Mouse (Mus musculus) forebrain, embryonic 15.5 days (tissue): Measurements from ENCODE around the gene Rps25. TPM values are rescaled to one million over a fixed set of nuclear protein-coding genes. Genes with fewer than 3 reads are reported as not detected.
"Not testable (repeated sequence)": the region's sequence is repeated elsewhere in the genome, so short reads cannot be mapped to it uniquely, and the experiment has no call there.

Source experiments
- ATAC-seq: fragments of 200-750 bp; cut with Nextera tagmentation; replicated peaks from 2 replicates; pipeline ENCODE4 v1.8.0; 2017; ENCODE audit warnings: mild to moderate bottlenecking, moderate TSS enrichment, moderate library complexity
- H3K27ac ChIP-seq: fragments of 300-500 bp; sonication (generic); replicated peaks from 2 replicates; pipeline ENCODE4 v1.5.1; 2015; ENCODE audit warnings: mild to moderate bottlenecking, inconsistent platforms
- H3K27me3 ChIP-seq: fragments of 300-500 bp; sonication (generic); 2 replicates; pipeline ENCODE4 v1.6.1; 2015; ENCODE audit warnings: inconsistent platforms
- H3K36me3 ChIP-seq: fragments of 300-500 bp; sonication (generic); 2 replicates; pipeline ENCODE4 v1.6.1; 2015; ENCODE audit warnings: mild to moderate bottlenecking, inconsistent platforms
- H3K4me1 ChIP-seq: fragments of 300-500 bp; sonication (generic); 2 replicates; pipeline ENCODE4 v1.6.1; 2015; ENCODE audit warnings: inconsistent platforms
- H3K4me2 ChIP-seq: fragments of 300-500 bp; sonication (generic); replicated peaks from 2 replicates; pipeline ENCODE4 v1.6.1; 2015; ENCODE audit warnings: mild to moderate bottlenecking, inconsistent platforms
- H3K4me3 ChIP-seq: fragments of 300-500 bp; sonication (generic); 2 replicates; pipeline ENCODE4 v1.5.1; 2015; ENCODE audit warnings: mild to moderate bottlenecking, inconsistent platforms
- H3K9ac ChIP-seq: fragments of 300-500 bp; sonication (generic); replicated peaks from 2 replicates; pipeline ENCODE4 v1.6.1; 2015; ENCODE audit warnings: mild to moderate bottlenecking, inconsistent platforms
- H3K9me3 ChIP-seq: fragments of 300-500 bp; sonication (generic); 2 replicates; pipeline ENCODE4 v1.6.1; 2016; ENCODE audit warnings: inconsistent platforms
- WGBS: fragments of 180-500 bp; shearing (Covaris S2); methylation state at CpG from one replicate; pipeline ENCODE4 v1.1.7; 2015; ENCODE audit warnings: mixed read lengths; 5-methylcytosine and 5-hydroxymethylcytosine counted together
- polyA plus RNA-seq: library from polyadenylated mRNA; unstranded; fragments of >200 nt; fragmentation: Nextera tagmentation; extraction: Ambion mirVana; gene quantifications from 2 replicates; pipeline ENCODE4 v1.2.1, GENCODE M21; 2015

Gene Rps25
- polyA plus RNA-seq, 1 experiment from 2014 or later, result 1,070 TPM

DNA sequence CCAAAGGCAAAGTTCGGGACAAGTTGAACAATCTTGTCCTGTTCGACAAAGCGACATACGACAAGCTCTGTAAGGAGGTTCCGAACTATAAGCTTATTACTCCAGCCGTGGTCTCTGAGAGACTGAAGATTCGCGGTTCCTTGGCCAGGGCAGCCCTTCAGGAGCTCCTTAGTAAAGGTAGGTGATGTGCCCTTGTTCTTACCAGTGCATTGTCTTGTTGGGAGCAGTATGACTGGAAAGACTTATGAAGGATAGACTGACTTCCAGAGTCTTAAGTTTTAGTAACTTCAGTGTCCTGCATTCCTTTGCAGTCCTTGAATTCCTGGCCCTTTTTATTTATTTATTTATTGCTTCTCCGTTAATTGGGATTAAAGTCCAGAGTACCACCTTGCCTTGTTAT, 1.8 kb downstream of the Rps25 start:
- WGBS, result 80% methylated on average over 9 of the region's 9 CpGs
- H3K27ac ChIP-seq, ATAC-seq, H3K9me3 ChIP-seq, H3K27me3 ChIP-seq, H3K9ac ChIP-seq: not testable (repeated sequence)
- H3K4me2 ChIP-seq, result peak overlapping the region; percentile 68
- H3K36me3 ChIP-seq, result peaks cover 68% of the 10 kb centered on the region
- peaks cover 26% of the 10 kb centered on the region for H3K4me1 ChIP-seq
- peak overlapping the region; percentile 83 for H3K4me3 ChIP-seq

DNA sequence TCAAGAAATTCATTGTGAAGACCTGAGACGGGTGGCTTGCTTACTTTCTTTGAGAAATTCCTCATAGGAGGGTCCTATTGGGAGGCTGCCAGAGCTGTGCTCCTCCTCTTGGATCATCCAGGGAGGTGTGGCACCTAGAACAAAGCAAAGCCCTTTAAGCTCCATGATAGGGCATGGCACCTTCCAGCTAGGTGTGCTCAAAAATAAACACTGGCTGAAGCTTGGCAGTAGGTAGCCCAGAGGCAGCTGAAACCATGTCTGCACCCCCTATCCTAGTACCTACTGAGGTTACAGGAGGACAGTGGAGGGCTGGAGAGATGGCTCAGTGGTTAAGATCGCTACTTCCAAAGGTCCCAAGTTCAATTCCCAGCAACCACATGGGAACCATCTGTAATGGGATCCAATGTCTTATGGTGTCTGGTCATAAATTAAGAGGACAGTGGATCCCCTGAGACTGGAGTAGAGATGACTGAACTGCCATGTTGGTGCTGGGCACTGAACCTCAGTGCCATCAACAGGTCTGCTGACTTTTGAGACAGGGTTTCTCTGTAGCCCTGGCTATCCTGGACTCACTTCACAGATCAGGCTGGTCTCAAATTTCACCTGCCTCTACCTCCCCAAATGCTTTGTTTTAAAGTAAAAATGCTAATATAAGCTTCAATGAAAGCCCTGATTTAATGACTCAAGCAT, 3.9 kb downstream of the Rps25 start:
- Histone ChIP-seq H3K36me3 (peaks cover 53% of the 10 kb centered on the region), H3K4me2 (no peak overlapping the region), H3K4me3 (no peak overlapping the region), H3K9ac (no peak overlapping the region), H3K27ac (no peak overlapping the region), H3K9me3 (no peaks in the 10 kb centered on the region), H3K27me3 (no peaks in the 10 kb centered on the region), H3K4me1 (peaks cover 18% of the 10 kb centered on the region)
- WGBS, result 79% methylated on average over 2 of the region's 2 CpGs
- ATAC-seq, result no peak

DNA sequence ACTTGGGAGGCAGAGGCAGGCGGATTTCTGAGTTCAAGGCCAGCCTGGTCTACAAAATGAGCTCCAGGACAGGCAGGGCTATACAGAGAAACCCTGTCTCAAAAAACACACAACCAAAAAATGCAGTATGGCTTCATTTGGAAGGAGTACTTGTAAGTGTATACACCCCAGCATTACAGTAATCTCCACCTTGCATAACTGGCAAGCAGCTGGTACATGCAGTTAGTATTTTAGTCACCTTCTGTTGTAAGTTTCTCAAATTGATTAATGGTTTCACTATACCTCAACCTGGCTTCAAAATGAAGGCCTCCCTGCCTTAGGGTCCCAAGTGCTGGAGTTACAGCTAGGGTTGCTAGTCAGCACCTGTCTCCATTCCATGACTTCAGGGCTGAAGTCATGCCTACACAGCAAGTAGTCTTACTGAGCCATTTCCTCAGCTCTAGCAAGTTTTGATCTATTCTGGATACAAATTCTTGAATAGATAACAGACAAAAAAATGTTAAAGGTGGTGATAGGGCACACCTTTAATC, 4.7 kb downstream of the Rps25 start:
- Histone ChIP-seq H3K4me1 (peaks cover 16% of the 10 kb centered on the region), H3K27ac (no peak overlapping the region), H3K36me3 (peaks cover 53% of the 10 kb centered on the region)

DNA sequence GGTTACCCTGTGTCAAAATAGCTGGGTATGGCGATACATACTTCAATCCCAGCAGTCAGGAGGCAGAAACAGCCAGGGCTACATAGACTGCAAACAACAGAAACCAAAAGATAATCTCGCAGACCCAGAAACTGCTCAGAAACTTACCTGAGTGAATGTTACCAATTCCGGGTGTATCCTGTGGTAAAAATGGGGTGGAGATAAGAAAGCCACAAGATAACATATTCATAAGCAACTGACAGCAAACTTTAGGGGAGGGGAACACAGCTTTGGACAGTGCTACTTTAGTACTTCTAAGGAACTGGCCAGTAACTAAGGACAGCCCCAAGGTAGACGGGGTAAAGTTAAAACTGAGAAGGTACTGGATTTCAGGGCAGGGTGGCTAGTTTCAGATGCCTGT, 5.4 kb downstream of the Rps25 start:
- Histone ChIP-seq H3K4me2 (no peak overlapping the region), H3K36me3 (peaks cover 53% of the 10 kb centered on the region), H3K4me3 (no peak overlapping the region), H3K27ac (no peak overlapping the region), H3K9ac (no peak overlapping the region), H3K9me3 (no peaks in the 10 kb centered on the region), H3K4me1 (peaks cover 20% of the 10 kb centered on the region), H3K27me3 (no peaks in the 10 kb centered on the region)
- ATAC-seq, result no peak
- WGBS, result 87% methylated on average over 4 of the region's 4 CpGs

More for the DNA sequence above, 4.7 kb downstream of the Rps25 start:
- H3K4me2 ChIP-seq, result no peak overlapping the region
- H3K9ac ChIP-seq, result no peak overlapping the region
- H3K9me3 ChIP-seq, result no peaks in the 10 kb centered on the region
- no peaks in the 10 kb centered on the region for H3K27me3 ChIP-seq
- no peak for ATAC-seq
- H3K4me3 ChIP-seq, result no peak overlapping the region
- 80% methylated on average over 1 of the region's 1 CpGs for WGBS

DNA sequence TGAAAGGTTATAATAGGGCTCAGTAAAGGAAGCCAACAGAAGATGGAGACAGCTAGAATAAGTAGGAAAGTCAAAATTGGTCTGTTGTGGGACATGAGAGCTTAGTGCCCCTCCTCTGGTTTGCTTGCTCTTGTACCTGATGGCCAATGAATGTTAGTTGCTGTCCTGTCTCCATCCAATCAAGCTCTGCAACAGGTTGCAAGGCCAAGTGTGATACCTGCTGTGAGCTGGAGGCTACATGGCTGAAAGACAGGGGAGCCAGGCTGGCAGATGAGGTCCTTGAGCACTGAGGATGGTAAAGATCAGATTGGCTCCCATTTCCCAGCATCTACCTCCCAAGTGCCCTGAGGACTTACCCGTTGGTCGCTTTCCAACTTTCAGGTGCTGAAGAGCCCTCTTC, 5.8 kb downstream of the Rps25 start:
- H3K27me3 ChIP-seq, result no peaks in the 10 kb centered on the region
- ATAC-seq, result no peak
- H3K36me3 ChIP-seq, result peaks cover 53% of the 10 kb centered on the region
- H3K4me2 ChIP-seq, result no peak overlapping the region
- no peak overlapping the region for H3K4me3 ChIP-seq
- peaks cover 23% of the 10 kb centered on the region for H3K4me1 ChIP-seq
- no peak overlapping the region for H3K9ac ChIP-seq
- no peaks in the 10 kb centered on the region for H3K9me3 ChIP-seq
- no peak overlapping the region for H3K27ac ChIP-seq
- WGBS, result 83% methylated on average over 2 of the region's 2 CpGs

DNA sequence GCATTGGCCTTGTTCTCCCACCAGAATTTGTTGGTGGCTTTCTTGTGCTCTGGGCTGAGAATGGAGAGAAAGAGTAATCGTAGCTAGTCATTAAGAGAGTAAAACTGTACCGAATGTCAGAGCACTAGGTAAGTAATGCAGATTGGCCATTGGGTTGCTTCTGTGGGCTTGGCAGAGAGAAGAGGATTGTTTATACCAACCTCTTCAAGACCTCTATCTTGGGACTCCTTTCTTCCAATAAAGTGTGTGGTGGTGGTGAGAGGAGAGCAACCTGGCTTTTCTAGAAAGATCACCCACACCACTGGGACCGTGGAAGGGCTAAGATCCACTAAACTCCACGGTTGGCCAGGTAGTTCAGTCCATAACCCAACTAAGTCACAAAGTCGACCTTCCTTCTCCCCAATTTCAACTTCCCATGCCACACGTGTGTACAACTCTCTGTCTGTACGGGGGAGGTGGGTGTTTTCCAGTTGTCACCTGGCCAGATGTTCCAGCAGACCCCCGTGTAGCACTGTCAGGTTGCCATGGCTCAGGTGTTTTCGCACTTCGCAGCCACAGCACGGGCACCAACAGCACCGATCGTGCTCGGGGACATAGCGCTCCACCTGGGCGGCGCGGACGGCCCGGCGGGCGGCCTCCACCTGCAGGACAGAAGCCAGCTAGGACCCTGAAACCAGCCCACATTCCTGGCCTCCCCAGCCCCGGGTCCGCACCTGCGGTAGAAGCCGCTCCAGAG, 10.4 kb downstream of the Rps25 start:
- Histone ChIP-seq H3K27ac (peak overlapping the region; percentile 87), H3K27me3 (no peaks in the 10 kb centered on the region), H3K4me1 (peaks cover 12% of the 10 kb centered on the region), H3K36me3 (peaks cover 17% of the 10 kb centered on the region), H3K4me2 (peak overlapping the region; percentile 74), H3K4me3 (peak overlapping the region; percentile 65), H3K9me3 (no peaks in the 10 kb centered on the region), H3K9ac (peak overlapping the region; percentile 74)
- peak; percentile 65; the same call in 1 of the 2 replicates for ATAC-seq
- WGBS, result 7% methylated on average over 26 of the region's 26 CpGs

DNA sequence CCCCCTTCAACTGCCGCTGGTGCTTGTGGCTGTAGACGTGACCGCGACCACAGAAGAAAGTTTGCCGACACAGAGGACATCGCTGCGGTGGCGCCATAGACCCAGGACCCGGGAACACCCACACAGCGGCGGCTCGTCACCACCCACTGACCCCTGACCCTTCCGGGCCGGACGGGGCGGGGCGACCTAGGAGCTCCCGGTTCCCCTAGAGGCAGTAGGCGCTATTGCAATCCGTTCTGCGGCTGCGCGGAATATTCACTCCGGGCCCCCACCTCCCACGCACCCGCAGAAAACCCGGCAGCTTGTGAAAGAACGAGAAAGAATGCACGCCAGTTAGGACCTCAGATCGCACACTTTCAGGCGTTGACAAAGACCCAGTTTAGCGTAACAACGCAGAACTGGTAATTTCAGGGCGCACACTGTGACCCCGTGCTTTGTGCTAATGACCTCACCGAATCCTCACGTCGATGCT, 11.0 kb downstream of the Rps25 start:
- Histone ChIP-seq H3K9ac (peak overlapping the region; percentile 74), H3K36me3 (peaks cover 11% of the 10 kb centered on the region), H3K4me3 (peak overlapping the region; percentile 65), H3K9me3 (no peaks in the 10 kb centered on the region), H3K27me3 (no peaks in the 10 kb centered on the region), H3K4me1 (peaks cover 12% of the 10 kb centered on the region), H3K4me2 (peak overlapping the region; percentile 74), H3K27ac (peak overlapping the region; percentile 87)
- peak; percentile 90 for ATAC-seq
- under 1% methylated on average over 38 of the region's 38 CpGs for WGBS

DNA sequence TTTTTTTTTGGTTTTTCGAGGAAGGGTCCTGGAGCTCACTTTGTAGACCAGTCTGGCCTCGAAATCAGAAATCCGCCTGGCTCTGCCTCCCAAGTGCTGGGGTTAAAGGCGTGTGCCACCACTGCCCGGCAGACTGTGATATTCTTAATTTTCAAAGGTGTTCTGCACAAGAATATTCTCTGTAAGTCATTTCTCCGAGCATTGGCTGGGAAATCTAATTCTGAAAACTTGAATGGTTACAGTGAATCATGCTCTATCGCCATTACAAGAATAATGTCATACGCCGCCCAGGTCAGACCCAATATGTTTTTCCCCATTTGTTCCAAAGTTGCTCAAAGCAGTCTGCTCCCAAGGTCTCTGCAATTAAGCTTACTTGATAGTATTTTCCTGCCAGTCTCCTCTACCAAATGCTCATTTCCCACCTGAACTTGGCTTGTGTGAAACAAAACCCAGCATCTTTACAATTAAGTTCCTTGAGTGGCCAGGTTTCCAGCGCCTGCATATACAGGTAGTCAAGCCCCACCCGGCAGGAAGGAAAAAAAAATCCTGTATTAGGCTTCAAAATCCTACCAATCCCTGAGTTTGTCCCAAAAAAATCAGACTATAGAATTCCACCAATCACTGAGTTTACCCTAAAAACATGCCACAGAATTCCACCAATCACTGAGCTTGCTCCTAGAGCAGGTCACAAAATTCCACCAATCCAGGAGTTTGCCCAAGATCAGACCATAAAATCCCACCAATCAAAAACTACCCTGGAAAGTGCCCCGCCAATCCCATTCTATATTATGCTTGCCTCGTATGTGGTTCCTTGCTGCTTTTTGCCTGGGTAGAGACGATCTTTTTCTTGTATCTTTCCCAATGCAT, 11.8 kb downstream of the Rps25 start, which contains the start of gene Ccdc84:
Gene Ccdc84 (minus strand): TSS at position 51 of the 867 bp plus-strand sequence.
- ATAC-seq, result no peak
- Histone ChIP-seq H3K27me3 (no peaks in the 10 kb centered on the region), H3K9ac (peak within 1 kb of the TSS; percentile 74), H3K36me3 (peaks cover 6% of the 10 kb centered on the region; the same call in 1 of the 2 replicates), H3K9me3 (no peaks in the 10 kb centered on the region), H3K4me1 (peaks cover 12% of the 10 kb centered on the region), H3K4me2 (peak within 1 kb of the TSS; percentile 74), H3K4me3 (peak within 1 kb of the TSS; percentile 65), H3K27ac (peak within 1 kb of the TSS; percentile 87)
- WGBS, result 75% methylated on average over 14 of the region's 14 CpGs

DNA sequence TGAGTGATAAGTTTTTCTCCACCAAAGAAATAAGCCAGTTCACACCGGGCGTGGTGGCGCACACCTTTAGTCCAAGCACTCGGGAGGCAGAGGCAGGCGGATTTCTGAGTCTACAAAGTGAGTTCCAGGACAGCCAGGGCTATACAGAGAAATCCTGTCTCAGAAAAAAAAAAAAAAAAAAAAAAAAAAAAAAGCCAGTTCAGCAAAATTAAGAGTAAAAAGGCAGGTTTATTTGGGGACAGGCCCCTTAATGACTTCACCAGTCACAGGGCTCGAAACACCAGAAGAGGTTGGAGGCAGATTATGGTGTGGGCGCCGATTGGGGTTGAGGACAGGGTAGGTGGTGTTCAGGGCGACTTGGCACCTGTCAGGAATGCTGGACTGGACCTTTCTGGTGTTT, 12.8 kb downstream of the Rps25 start:
- H3K36me3 ChIP-seq, H3K4me3 ChIP-seq, H3K9me3 ChIP-seq, H3K27ac ChIP-seq, H3K4me2 ChIP-seq, H3K27me3 ChIP-seq, ATAC-seq, H3K9ac ChIP-seq: not testable (repeated sequence)
- WGBS, result 95% methylated on average over 9 of the region's 9 CpGs
- H3K4me1 ChIP-seq, result peaks cover 12% of the 10 kb centered on the region

DNA sequence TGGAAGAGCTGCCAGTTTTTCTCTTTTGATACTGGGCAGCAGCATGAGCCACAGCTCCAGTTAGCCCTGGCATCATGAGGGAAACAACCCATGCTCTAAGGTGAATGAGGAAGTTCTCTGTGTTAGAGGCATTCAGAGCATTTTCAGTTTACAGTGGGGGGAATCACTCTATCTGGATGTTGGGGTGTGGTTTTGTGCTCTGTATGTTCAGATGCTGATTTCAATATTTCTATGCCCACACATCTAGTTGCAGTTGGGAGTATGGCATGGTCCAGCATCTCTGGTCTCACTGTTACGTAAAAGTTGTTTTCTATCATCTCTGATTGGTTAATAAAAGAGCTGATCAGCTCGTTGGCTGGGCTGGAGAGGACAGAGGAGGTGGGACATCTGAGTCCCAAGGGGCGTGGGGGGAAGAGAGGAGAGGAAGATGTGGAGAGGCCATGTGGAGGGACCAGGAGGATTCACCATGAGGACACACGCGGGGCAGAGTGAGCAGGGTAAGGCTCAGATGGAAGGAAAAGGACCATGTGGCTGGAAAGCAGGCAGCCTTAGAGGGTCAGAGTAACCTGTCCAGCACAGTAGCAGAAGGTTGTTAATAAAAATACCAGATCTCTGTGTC, 13.4 kb downstream of the Rps25 start:
- 81% methylated on average over 5 of the region's 5 CpGs for WGBS
- no peak overlapping the region for H3K4me2 ChIP-seq

DNA sequence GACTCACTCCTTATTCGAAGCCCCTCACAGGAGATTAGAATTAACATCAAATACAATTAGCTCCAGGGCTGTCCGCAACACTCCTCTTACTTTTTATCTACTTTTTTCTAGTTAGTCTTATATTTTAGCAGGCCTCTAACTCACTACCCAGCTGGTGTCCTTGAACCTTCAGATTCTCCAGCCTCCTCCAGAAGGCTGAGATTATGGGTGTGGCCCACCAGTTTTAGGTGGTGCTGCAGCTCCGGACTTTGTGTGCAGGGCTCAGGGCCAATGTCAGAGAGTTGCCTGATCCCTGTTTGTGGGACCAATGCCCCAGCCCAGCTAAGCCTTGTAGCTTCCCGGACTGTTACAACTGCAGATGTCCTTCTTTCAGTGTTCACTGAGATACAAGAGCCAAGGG, 16.6 kb downstream of the Rps25 start:
- H3K4me1 ChIP-seq, result no peaks in the 10 kb centered on the region
- H3K27me3 ChIP-seq, result no peaks in the 10 kb centered on the region
- 86% methylated on average over 4 of the region's 4 CpGs for WGBS

More for the DNA sequence above, 13.4 kb downstream of the Rps25 start:
- Histone ChIP-seq H3K4me3 (no peak overlapping the region), H3K27ac (no peak overlapping the region), H3K9me3 (no peaks in the 10 kb centered on the region), H3K4me1 (peaks cover 12% of the 10 kb centered on the region), H3K36me3 (peaks cover 3% of the 10 kb centered on the region; the same call in 1 of the 2 replicates), H3K27me3 (no peaks in the 10 kb centered on the region), H3K9ac (no peak overlapping the region)
- ATAC-seq, result no peak

More for the DNA sequence above, 16.6 kb downstream of the Rps25 start:
- no peaks in the 10 kb centered on the region for H3K36me3 ChIP-seq
- H3K9me3 ChIP-seq, result no peaks in the 10 kb centered on the region
- H3K9ac ChIP-seq, result no peak overlapping the region
- no peak for ATAC-seq
- no peak overlapping the region for H3K27ac ChIP-seq
- no peak overlapping the region for H3K4me3 ChIP-seq
- no peak overlapping the region for H3K4me2 ChIP-seq
